Mouse (Mus musculus): ENCODE results near the gene Trim80.
"Not testable (repeated sequence)": the region's sequence is repeated elsewhere in the genome, so short reads cannot be mapped to it uniquely, and the experiment has no call there.

DNA sequence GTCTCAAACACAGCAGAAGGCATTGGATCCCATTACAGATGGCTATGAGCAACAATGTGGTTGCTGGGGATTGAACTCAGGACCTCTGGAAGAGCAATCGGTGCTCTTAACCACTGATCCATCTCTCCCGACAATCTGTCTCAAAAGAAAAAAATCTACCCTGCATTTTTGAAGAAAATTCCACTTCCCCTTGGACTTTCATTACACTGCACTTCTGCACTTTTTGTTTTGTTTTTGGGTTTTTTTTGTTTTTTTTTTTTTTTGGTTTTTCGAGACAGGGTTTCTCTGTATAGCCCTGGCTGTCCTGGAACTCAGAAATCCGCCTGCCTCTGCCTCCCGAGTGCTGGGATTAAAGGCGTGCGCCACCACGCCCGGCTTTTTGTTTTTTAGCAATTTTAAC is 56.2 kb downstream of the Trim80 start:
- not testable (repeated sequence) for TF ChIP-seq POLR2A (IDR thresholded peaks at IDR 0.05; ENCODE audit: insufficient read length, low read depth); SRF (IDR thresholded peaks at IDR 0.05; ENCODE audit: control insufficient read depth, insufficient read length, low read depth); TCF12 (IDR thresholded peaks at IDR 0.05; ENCODE audit: insufficient read depth, poor library complexity, severe bottlenecking); CEBPB (IDR thresholded peaks at IDR 0.05; ENCODE audit: insufficient read depth, poor library complexity, severe bottlenecking); POLR2AphosphoS2 (IDR thresholded peaks at IDR 0.05; ENCODE audit: insufficient read length, low read depth); USF1 (IDR thresholded peaks at IDR 0.05; ENCODE audit: low read depth); MYOG (IDR thresholded peaks at IDR 0.05; ENCODE audit: control insufficient read depth in 1 of 3, insufficient read depth in 1 of 3, insufficient read length in 2 of 3, low read depth in 2 of 3); E2F4 (IDR thresholded peaks at IDR 0.05; ENCODE audit: insufficient read depth); MYOD1 (IDR thresholded peaks at IDR 0.05; ENCODE audit: control insufficient read depth in 1 of 3, insufficient read length in 2 of 3, low read depth in 2 of 3); REST (IDR thresholded peaks at IDR 0.05; ENCODE audit: insufficient read depth, insufficient read length); TCF3 (IDR thresholded peaks at IDR 0.05; ENCODE audit: insufficient read length, low read depth)
